Mouse (Mus musculus): ENCODE measurements around the gene Hexb.

GRCm38 (mm10) chr13:97242716-97243115, 44.6 kb upstream of the Hexb start:
- TF ChIP-seq POLR2A (IDR thresholded peaks at IDR 0.05; ENCODE audit: low read depth, low read length) (no peak), CTCF (IDR thresholded peaks at IDR 0.05; ENCODE audit: extremely low read depth, insufficient read length, insufficient replicate concordance, low read depth, low read length) (no peak)

Data from small intestine, adult 2 months (tissue).